Mouse (Mus musculus) limb, embryonic 14.5 days (tissue): ENCODE results near the gene Aldh18a1. TPM values are rescaled to one million over a fixed set of nuclear protein-coding genes. Genes with fewer than 3 reads are reported as not detected.
"Not testable (repeated sequence)": the region's sequence is repeated elsewhere in the genome, so short reads cannot be mapped to it uniquely, and the experiment has no call there.

Experiments used
- ATAC-seq: fragments of 200-750 bp; cut with Nextera tagmentation; 2 replicates; pipeline ENCODE4 v1.8.0; 2017; ENCODE audit warnings: low read depth, moderate number of reproducible peaks, moderate TSS enrichment; ENCODE audit not compliant: low FRiP score
- DNase-seq: peaks from one replicate; pipeline ENCODE4 v3.0.0-alpha.2; 2015; ENCODE audit warnings: low spot score
- H3K27ac ChIP-seq: fragments of 300-500 bp; sonication (generic); replicated peaks from 2 replicates; pipeline ENCODE4 v1.5.1; 2014; ENCODE audit warnings: low read depth, mild to moderate bottlenecking, low read length, moderate library complexity, mixed read lengths
- H3K27me3 ChIP-seq: fragments of 300-500 bp; sonication (generic); 2 replicates; pipeline ENCODE4 v1.6.1; 2014; ENCODE audit warnings: low read length, mixed read lengths; ENCODE audit not compliant: control insufficient read depth, insufficient read depth
- H3K36me3 ChIP-seq: fragments of 300-500 bp; sonication (generic); 2 replicates; pipeline ENCODE4 v1.6.1; 2014; ENCODE audit warnings: mild to moderate bottlenecking, low read length, moderate library complexity, mixed read lengths; ENCODE audit not compliant: control insufficient read depth, insufficient read depth
- H3K4me1 ChIP-seq: fragments of 300-500 bp; sonication (generic); 2 replicates; pipeline ENCODE4 v1.6.1; 2014; ENCODE audit warnings: antibody characterized with exemption, low read length, mixed read lengths; ENCODE audit not compliant: control insufficient read depth, insufficient read depth
- H3K4me2 ChIP-seq: fragments of 300-500 bp; sonication (generic); replicated peaks from 2 replicates; pipeline ENCODE4 v1.6.1; 2014; ENCODE audit warnings: low read depth, mild to moderate bottlenecking, low read length, moderate library complexity; ENCODE audit not compliant: severe bottlenecking
- H3K4me3 ChIP-seq: fragments of 300-500 bp; sonication (generic); replicated peaks from 2 replicates; pipeline ENCODE4 v1.5.1; 2014; ENCODE audit warnings: low read length
- H3K9ac ChIP-seq: fragments of 300-500 bp; sonication (generic); 2 replicates; pipeline ENCODE4 v1.6.1; 2014; ENCODE audit warnings: mild to moderate bottlenecking, low read depth, low read length, moderate library complexity; ENCODE audit not compliant: severe bottlenecking
- H3K9me3 ChIP-seq: fragments of 300-500 bp; sonication (generic); 2 replicates; pipeline ENCODE4 v1.6.1; 2016; ENCODE audit warnings: low read length; ENCODE audit not compliant: control insufficient read depth
- POLR2A ChIP-seq: fragments of 200-500 bp; IDR thresholded peaks from 2 replicates; pipeline ENCODE4 v1.8.0; 2012; ENCODE audit warnings: inconsistent platforms, mild to moderate bottlenecking, moderate library complexity, borderline replicate concordance; ENCODE audit not compliant: insufficient read depth, insufficient read length; ENCODE audit errors: extremely low read depth
- WGBS: fragments of 180-500 bp; shearing (Covaris S2); extraction: QIAGEN DNeasy Blood & Tissue Kit; methylation state at CpG from one replicate; pipeline ENCODE4 v1.1.7; 2014; 5-methylcytosine and 5-hydroxymethylcytosine counted together
- polyA plus RNA-seq, 2 experiments: library from polyadenylated mRNA; depleted of rRNA in 1 of 2; stranded (reverse) in 1 of 2; unstranded in 1 of 2; fragments of >200 nt; fragmentation: Nextera tagmentation in 1 of 2; extraction: Ambion mirVana in 1 of 2; gene quantifications; 2 replicates each; pipeline versions ENCODE4 v1.2.1 to v1.2.3; 2012 to 2014

Aldh18a1 gene
- polyA plus RNA-seq, 2 experiments: 65.3 to 79.8 TPM

GRCm38 (mm10) chr19:40563880-40564645, 24.2 kb downstream of the Aldh18a1 start:
- TF ChIP-seq POLR2A: no peak
- H3K9me3 ChIP-seq: no peaks in the 10 kb centered on the region
- H3K4me2 ChIP-seq: no peak overlapping the region
- H3K4me3 ChIP-seq: no peak overlapping the region
- 83% methylated on average over 10 of the region's 10 CpGs for WGBS
- H3K27ac ChIP-seq: no peak overlapping the region
- H3K9ac ChIP-seq: no peak overlapping the region
- no peaks in the 10 kb centered on the region for H3K4me1 ChIP-seq
- ATAC-seq: no peak
- DNase-seq: no peak
- H3K36me3 ChIP-seq: peaks cover 74% of the 10 kb centered on the region
- no peaks in the 10 kb centered on the region for H3K27me3 ChIP-seq

DNA sequence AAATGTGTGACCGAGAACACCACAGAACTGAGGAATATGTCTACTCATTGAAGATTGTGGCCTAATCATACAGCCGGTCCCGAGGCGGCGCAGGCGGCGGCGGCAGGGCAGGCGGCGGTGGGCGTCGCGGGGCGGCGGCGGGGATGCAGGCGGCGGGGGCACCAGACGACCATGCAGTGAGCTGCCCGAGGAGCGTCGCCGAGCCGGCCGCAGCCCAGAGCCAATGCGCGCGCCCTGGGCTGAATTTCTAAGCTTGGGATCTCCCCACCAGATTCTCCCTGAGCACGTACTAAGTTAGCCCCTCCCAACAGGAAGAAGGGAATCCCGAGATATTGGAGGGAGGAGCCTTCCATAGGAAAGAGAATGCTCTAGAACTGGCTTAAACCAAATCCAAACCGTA, 26.7 kb downstream of the Aldh18a1 start:
- not testable (repeated sequence) for H3K4me2 ChIP-seq, DNase-seq, ATAC-seq, H3K27me3 ChIP-seq, H3K4me3 ChIP-seq, H3K9ac ChIP-seq, H3K4me1 ChIP-seq, H3K27ac ChIP-seq, H3K9me3 ChIP-seq
- WGBS: 70% methylated on average over 12 of the region's 31 CpGs
- H3K36me3 ChIP-seq: peaks cover 68% of the 10 kb centered on the region

DNA sequence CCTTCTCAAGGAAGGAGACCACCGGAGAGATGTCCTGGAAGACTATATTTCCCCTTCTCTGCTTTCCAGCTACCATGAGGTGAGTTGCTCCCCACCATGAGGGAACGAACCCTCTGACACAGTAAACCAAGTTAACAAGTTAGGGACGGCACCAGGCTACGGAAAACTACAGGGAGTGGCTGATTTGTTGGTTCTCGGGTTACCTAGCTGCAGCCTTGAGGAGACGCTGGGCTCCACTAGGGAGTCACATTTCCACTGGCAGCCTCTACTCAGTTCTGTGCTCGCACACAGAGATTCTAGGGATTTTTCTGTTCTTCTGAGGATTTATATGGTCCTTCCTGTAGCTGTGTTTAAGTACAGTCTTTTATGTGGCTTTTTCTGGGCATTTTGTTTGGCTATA, 32.2 kb downstream of the Aldh18a1 start:
- TF ChIP-seq POLR2A: no peak
- H3K4me3 ChIP-seq: no peak overlapping the region
- ATAC-seq: no peak
- no peak overlapping the region for H3K9ac ChIP-seq
- H3K9me3 ChIP-seq: peaks cover 2% of the 10 kb centered on the region; the same call in 1 of the 2 replicates
- no peaks in the 10 kb centered on the region for H3K4me1 ChIP-seq
- no peaks in the 10 kb centered on the region for H3K27me3 ChIP-seq
- WGBS: 38% methylated on average over 7 of the region's 7 CpGs
- H3K4me2 ChIP-seq: no peak overlapping the region
- H3K27ac ChIP-seq: no peak overlapping the region
- H3K36me3 ChIP-seq: peaks cover 64% of the 10 kb centered on the region
- DNase-seq: no peak

GRCm38 (mm10) chr19:40555136-40555535, 33.1 kb downstream of the Aldh18a1 start:
- ATAC-seq: no peak
- WGBS: 83% methylated on average over 8 of the region's 8 CpGs
- H3K27me3 ChIP-seq: no peaks in the 10 kb centered on the region

GRCm38 (mm10) chr19:40554343-40554742, 33.9 kb downstream of the Aldh18a1 start:
- WGBS: 96% methylated on average over 11 of the region's 11 CpGs
- Histone ChIP-seq H3K4me1 (no peaks in the 10 kb centered on the region), H3K9me3 (peaks cover 2% of the 10 kb centered on the region; the same call in 1 of the 2 replicates), H3K4me3 (no peak overlapping the region), H3K36me3 (peaks cover 71% of the 10 kb centered on the region), H3K4me2 (no peak overlapping the region), H3K27me3 (no peaks in the 10 kb centered on the region), H3K27ac (no peak overlapping the region), H3K9ac (no peak overlapping the region)
- DNase-seq (no peak), ATAC-seq (no peak)
- no peak for TF ChIP-seq POLR2A

More at GRCm38 (mm10) chr19:40555136-40555535, 33.1 kb downstream of the Aldh18a1 start:
- no peak overlapping the region for H3K4me3 ChIP-seq
- H3K9ac ChIP-seq: no peak overlapping the region
- no peak overlapping the region for H3K4me2 ChIP-seq
- no peak for DNase-seq
- H3K9me3 ChIP-seq: peaks cover 2% of the 10 kb centered on the region; the same call in 1 of the 2 replicates
- H3K27ac ChIP-seq: no peak overlapping the region
- peaks cover 71% of the 10 kb centered on the region for H3K36me3 ChIP-seq
- TF ChIP-seq POLR2A: no peak
- H3K4me1 ChIP-seq: no peaks in the 10 kb centered on the region

- Histone ChIP-seq H3K27ac (no peak overlapping the region), H3K4me1 (no peaks in the 10 kb centered on the region; the same call in 1 of the 2 replicates), H3K27me3 (no peaks in the 10 kb centered on the region), H3K9me3 (peaks cover 2% of the 10 kb centered on the region; the same call in 1 of the 2 replicates), H3K9ac (no peak overlapping the region), H3K36me3 (peaks cover 71% of the 10 kb centered on the region), H3K4me2 (no peak overlapping the region), H3K4me3 (no peak overlapping the region)
- ATAC-seq: no peak
- 91% methylated on average over 6 of the region's 6 CpGs for WGBS
- no peak for TF ChIP-seq POLR2A
- no peak for DNase-seq
Observed at GRCm38 (mm10) chr19:40553849-40554248, 34.4 kb downstream of the Aldh18a1 start.
